Mouse (Mus musculus): ENCODE data around the gene Fbxl2.
"Not testable (repeated sequence)": the region's sequence is repeated elsewhere in the genome, so short reads cannot be mapped to it uniquely, and the experiment has no call there.

Fbxl2 gene

GRCm38 (mm10) chr9:114046028-114046427 lies at the start of gene Fbxl2:
Fbxl2 (minus strand) TSS chr9:114046191.
- in situ Hi-C loops (cut with MboI; ENCODE audit: low sequenced_read_pairs) = no loop called here

GRCm38 (mm10) chr9:114094854-114095253 lies 48.9 kb upstream of the Fbxl2 start:
- in situ Hi-C loops (cut with MboI; ENCODE audit: low sequenced_read_pairs) = no loop called here

DNA sequence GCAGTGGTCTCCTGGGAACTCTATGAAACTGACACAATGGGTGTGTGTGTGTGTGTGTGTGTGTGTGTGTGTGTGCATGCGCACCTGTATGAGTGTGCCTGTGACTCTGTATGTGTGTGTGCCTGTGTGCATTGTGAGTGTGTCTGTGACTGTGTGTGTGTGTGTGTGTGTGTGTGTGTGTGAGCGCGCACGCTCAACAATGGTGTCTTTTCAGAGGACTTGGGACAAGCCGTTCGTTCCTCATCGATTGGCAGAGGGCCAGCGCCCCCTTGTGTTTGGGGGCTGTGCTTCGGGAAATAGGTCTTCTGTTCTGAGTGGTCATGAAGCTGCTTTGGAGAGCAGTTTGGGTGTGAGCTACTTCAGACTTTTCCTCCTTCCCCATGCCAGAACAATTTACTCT lies 46.2 kb upstream of the Fbxl2 start:
- in situ Hi-C loops (cut with MboI; ENCODE audit: low sequenced_read_pairs) = not testable (repeated sequence)

DNA sequence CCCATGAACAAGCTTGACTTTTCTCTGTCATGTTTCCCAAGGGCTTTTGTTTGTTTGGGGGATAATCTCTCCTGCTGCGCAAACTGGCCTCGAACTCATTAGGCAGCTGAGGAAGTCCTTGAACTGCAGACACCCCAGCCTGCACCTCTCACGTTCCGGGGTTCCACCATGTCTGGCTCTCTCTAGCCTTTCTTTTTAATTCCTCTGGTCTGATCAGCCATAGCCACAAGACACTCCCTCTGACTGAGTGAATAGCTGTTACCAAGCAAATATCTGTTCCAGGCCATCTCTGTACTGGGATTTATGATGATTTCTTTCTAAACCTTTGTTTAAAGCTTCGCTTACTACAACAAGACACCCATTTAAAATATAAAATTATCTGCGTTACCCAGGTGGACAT lies 42.9 kb upstream of the Fbxl2 start:
- in situ Hi-C loops (cut with MboI; ENCODE audit: low sequenced_read_pairs) = not testable (repeated sequence)

DNA sequence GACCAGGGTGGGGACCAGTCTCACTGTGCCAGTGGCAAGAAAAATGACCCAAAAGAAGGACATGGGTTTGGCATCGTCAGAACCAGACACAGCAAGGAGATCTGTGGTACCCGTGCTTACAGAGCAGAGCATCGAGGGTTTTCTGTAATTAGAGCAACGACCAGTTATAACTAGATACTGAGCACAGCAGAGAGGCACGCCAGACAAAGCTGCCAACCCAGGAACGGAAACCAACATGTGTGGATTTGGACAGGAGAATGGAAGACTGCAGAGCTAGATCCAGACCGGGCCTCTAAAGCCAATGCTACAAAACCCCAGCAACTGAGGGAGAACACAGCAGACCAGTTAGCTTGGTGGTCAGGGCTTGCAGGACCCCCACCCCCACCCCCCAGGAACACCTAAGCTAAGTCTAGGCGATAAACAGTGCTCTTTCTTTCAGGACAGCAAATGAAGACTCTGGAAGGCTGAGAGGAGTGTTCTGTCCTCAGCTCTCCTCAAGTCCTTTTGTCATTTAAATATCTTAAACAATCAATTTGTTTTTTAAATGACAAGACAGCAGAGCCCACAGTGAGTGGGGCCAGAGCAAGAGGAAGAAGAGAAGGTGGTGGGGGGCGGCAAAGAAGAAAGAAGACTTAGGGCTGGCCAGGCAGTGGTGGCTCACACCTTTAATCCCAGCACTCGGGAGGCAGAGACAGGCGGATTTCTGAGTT lies 41.3 kb upstream of the Fbxl2 start:
- in situ Hi-C loops (cut with MboI; ENCODE audit: low sequenced_read_pairs) = no loop called here

- in situ Hi-C loops (cut with MboI; ENCODE audit: low sequenced_read_pairs) = no loop called here
Measured at GRCm38 (mm10) chr9:114086422-114086821, 40.4 kb upstream of the Fbxl2 start.

DNA sequence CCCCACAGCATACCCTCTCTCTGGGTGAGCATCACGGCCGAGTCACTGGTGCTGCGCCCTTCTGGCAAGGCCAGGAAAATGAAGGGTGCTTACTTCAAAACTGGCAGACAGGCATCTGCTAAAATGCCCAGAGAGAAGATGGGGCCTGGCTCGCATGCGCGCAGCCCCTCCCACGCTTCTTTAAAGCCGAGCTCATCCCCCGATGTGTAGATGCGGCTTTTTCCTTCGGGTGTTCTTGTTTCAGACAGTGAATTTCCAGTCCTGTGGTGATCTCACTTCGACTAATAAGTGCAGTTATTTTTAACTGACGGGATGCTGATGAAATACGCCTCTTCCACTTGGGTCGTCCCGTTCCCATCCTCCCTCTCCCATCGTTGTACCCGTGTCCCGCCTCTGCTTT lies 27.7 kb upstream of the Fbxl2 start:
- in situ Hi-C loops (cut with MboI; ENCODE audit: low sequenced_read_pairs) = no loop called here

DNA sequence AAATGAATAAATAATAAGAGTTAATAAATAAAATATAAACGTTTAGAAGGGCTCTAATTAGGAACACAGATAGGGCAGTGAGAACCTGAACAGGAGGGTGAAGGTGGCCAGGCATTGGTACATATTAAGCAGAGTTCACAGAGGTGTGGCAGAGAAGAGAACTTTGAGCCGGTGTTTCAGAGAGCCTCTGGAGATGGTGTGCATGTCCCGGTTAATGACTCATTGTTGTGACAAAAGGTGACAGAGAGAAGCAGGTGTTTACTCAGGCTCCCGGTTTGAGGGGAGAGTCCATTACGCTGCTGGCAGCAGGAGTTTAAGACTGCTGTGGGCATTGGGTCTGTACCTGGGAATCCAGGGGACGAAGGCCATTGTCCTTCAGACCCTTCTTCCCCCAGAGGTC lies 23.4 kb upstream of the Fbxl2 start:
- in situ Hi-C loops (cut with MboI; ENCODE audit: low sequenced_read_pairs) = no loop called here

GRCm38 (mm10) chr9:114068494-114069053 lies 22.6 kb upstream of the Fbxl2 start:
- in situ Hi-C loops (cut with MboI; ENCODE audit: low sequenced_read_pairs) = no loop called here

- in situ Hi-C loops (cut with MboI; ENCODE audit: low sequenced_read_pairs) = no loop called here
Measured at GRCm38 (mm10) chr9:114057090-114057796, 11.3 kb upstream of the Fbxl2 start, which contains the start of gene Susd5. Susd5 (plus strand) TSS chr9:114057140.

DNA sequence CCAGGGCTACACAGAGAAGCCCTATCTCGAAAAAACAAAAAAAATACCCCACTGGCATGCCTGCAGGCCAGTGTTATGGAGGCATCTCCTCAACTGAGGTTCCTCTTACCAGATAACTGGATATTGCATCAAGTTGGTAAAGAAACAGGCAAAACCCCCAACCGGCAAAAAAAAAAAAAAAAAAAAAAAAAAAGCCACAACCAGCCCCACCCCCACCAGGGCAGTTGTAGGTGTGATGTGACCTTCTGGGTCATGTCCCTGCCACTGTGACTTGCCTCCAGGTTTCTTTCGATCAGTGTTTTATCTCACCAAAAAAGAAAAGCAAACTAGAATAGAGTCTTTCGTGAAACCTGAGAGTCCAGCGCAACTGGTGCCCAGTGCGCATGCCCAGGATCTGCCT lies 6.9 kb upstream of the Fbxl2 start:
- in situ Hi-C loops (cut with MboI; ENCODE audit: low sequenced_read_pairs) = no loop called here

GRCm38 (mm10) chr9:114052031-114052430 lies 6.0 kb upstream of the Fbxl2 start:
- in situ Hi-C loops (cut with MboI; ENCODE audit: low sequenced_read_pairs) = no loop called here

DNA sequence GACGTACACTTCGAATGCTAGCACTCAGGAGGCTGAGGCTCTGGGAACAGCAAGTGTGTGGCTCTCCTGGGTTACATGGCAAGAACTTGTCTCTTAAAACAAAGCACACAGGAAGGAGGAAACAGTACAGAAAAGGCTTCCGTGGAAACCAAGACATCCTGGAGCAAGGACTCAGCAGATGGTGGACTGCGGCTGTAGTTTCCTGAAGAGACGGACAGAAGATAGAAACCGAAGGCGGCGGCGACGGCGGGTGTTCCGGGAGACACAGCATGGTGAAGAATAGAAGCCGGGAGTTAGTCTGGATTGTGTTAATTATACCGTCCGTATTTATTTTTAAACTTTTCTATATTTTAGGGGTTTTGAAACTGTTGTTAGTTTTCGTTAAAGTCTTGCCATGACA lies 4.8 kb upstream of the Fbxl2 start:
- in situ Hi-C loops (cut with MboI; ENCODE audit: low sequenced_read_pairs) = no loop called here

GRCm38 (mm10) chr9:114050106-114050505 lies 4.1 kb upstream of the Fbxl2 start:
- in situ Hi-C loops (cut with MboI; ENCODE audit: low sequenced_read_pairs) = no loop called here

- in situ Hi-C loops (cut with MboI; ENCODE audit: low sequenced_read_pairs) = no loop called here
Measured at GRCm38 (mm10) chr9:114046676-114047075, 685 bp upstream of the Fbxl2 start.

DNA sequence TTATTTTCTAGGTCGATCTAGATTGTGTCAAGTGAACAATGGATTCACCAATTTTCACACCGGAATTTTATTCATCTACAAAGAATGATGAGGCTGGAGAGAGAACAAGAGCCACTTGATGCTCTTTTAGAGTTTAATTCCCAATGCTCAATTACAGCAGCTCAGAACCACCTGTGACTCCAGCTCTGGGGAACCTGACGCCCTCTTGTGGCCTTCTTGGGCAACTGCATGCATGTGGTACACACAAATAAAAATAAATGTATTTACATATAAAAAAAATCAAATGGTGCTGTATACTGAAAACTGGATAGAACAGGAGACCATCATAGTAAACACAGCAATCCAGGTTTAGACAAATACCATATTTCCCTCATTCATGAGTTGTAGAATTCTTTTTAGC lies 1.5 kb downstream of the Fbxl2 start:
- in situ Hi-C loops (cut with MboI; ENCODE audit: low sequenced_read_pairs) = no loop called here

- in situ Hi-C loops (cut with MboI; ENCODE audit: low sequenced_read_pairs) = no loop called here
Measured at GRCm38 (mm10) chr9:114042490-114042889, 3.5 kb downstream of the Fbxl2 start.

DNA sequence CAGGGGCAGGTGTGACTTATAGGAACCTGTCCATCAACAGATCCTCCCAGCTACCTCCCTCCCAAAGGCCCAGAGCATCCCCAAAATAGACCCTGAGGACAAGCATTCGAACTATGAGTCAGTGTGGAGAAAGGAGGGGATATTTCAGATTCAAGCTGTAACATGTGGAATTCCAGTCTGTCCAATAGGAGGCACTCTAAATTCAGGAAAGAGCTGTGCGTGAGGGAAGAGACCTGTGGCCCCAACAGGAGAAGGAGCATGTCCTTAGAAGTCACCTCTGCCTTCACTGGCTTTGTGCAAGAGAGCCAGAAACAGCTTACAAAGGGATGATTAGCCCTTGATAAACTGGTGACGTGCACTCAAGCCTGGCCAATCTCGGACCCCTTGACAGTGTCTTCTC lies 5.0 kb downstream of the Fbxl2 start:
- in situ Hi-C loops (cut with MboI; ENCODE audit: low sequenced_read_pairs) = no loop called here

- in situ Hi-C loops (cut with MboI; ENCODE audit: low sequenced_read_pairs) = no loop called here
Measured at GRCm38 (mm10) chr9:114026261-114026934, 19.6 kb downstream of the Fbxl2 start.

- in situ Hi-C loops (cut with MboI; ENCODE audit: low sequenced_read_pairs) = no loop called here
Measured at GRCm38 (mm10) chr9:114025846-114026245, 20.1 kb downstream of the Fbxl2 start.

DNA sequence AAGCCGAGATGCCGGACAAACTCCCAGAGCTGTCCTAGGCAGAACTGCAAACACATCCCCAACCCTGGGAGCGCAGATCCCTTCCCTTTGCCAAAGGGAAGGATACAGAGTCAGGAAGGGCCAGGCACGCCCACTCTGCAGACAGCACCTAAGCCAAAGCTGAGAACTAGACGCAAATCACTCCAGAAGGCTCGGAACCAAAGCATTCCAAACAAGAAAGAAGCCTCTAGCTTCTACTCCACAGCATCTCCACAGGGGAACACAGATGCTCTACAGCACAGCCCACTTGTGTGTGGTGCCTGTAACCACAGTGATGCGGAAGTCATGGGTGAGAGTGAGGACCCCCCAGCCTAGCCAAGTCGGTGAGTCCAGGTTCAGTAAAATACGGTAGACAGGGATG lies 20.8 kb downstream of the Fbxl2 start:
- in situ Hi-C loops (cut with MboI; ENCODE audit: low sequenced_read_pairs) = no loop called here

DNA sequence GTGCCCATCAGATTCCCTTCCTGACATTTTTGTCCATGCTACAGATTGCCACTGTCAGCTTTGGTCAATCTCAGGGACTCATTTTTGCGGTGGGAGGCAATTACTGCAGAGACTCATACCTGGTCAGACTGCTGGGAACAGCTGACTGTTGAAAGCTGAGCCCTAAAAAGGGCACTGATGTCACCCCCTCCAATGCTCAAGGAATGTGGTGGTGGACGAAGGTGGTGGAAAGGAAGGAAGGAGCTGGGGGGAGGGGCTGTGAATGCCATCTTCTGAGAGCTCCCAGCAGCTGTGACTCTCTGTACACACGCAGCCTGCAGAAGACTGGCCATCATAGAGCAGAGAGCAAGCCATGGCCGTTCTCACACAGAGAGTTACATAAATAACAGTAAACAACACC lies 23.9 kb downstream of the Fbxl2 start:
- in situ Hi-C loops (cut with MboI; ENCODE audit: low sequenced_read_pairs) = no loop called here

All from CH12F3 (cell line).